Comparison of ENCODE assay signal across 22 mouse cellular contexts in genomic region chr15:78807141-78807540, GRCm38 (mm10). TPM values are rescaled to one million over a fixed set of nuclear protein-coding genes. Genes with fewer than 3 reads are reported as not detected.
DNase-seq lines count a peak whose midpoint lies in the region; ATAC-seq and TF ChIP-seq lines count a peak whose summit lies in the region.
"Had no signal": no experiment of that assay in that cellular context is flagged by ENCODE, and none has a peak within 500 bp of the region (broad histone marks: within the 10 kb centered on the region; RNA-seq: fewer than 3 reads in every experiment).

No protein-coding gene starts in this region.

- TF ChIP-seq EP300 in stomach, postnatal 0 days (optimal IDR thresholded peaks at IDR 0.05), result no peak

- no peak for DNase-seq in hindbrain, embryonic 10.5 days (ENCODE audit: low spot score)
- DNase-seq in urinary bladder, postnatal 14 days (ENCODE audit: low spot score), result peak; percentile 51
- DNase-seq in urinary bladder, postnatal 36 days (ENCODE audit: low spot score in 2 of 2), result no peak
- DNase-seq in adrenal gland, postnatal 14 days, result peak; percentile 61
- peak; percentile 54 for DNase-seq in stomach, postnatal 0 days (ENCODE audit: low spot score)
- no peak for DNase-seq in adipocyte (ENCODE audit: low spot score)
- no peak for DNase-seq in testis, postnatal 10 days (ENCODE audit: low spot score)
- DNase-seq: gastrocnemius, adult 2 months; liver; lung, postnatal 36 days; thymus, adult 18-20 months had no signal

- TF ChIP-seq CTCF in stomach, postnatal 0 days (IDR thresholded peaks at IDR 0.05; ENCODE audit: low read depth), result no peak

- no peak overlapping the region for H3K4me3 ChIP-seq in hindbrain, embryonic 10.5 days
- no peak overlapping the region for H3K4me3 ChIP-seq in hindbrain, embryonic 16.5 days (ENCODE audit: low read length)
- H3K4me3 ChIP-seq in stomach, postnatal 0 days (ENCODE audit: low read depth, low read length), result no peak overlapping the region
- H3K4me3 ChIP-seq: gastrocnemius, adult 2 months; neural tube, embryonic 15.5 days had no signal

- no peaks in the 10 kb centered on the region for H3K9me3 ChIP-seq in hindbrain, embryonic 10.5 days
- no peaks in the 10 kb centered on the region for H3K9me3 ChIP-seq in hindbrain, embryonic 16.5 days (ENCODE audit: control insufficient read depth, low read length)
- no peaks in the 10 kb centered on the region for H3K9me3 ChIP-seq in stomach, postnatal 0 days (ENCODE audit: control insufficient read depth, low read length)
- H3K9me3 ChIP-seq: neural tube, embryonic 15.5 days had no signal

- H3K4me1 ChIP-seq in hindbrain, embryonic 10.5 days (replicated peaks), result peaks cover 33% of the 10 kb centered on the region
- H3K4me1 ChIP-seq in hindbrain, embryonic 16.5 days (ENCODE audit: control insufficient read depth, insufficient read depth, low read depth, low read length), result peaks cover 10% of the 10 kb centered on the region
- peaks cover 3% of the 10 kb centered on the region; the same call in 1 of the 2 replicates for H3K4me1 ChIP-seq in stomach, postnatal 0 days (replicated peaks; ENCODE audit: control insufficient read depth, insufficient read depth)

- H3K36me3 ChIP-seq in hindbrain, embryonic 10.5 days, result no peaks in the 10 kb centered on the region
- no peaks in the 10 kb centered on the region for H3K36me3 ChIP-seq in hindbrain, embryonic 16.5 days (ENCODE audit: control insufficient read depth, insufficient read depth, low read length)
- no peaks in the 10 kb centered on the region for H3K36me3 ChIP-seq in stomach, postnatal 0 days (ENCODE audit: control insufficient read depth, insufficient read depth, low read length)
- H3K36me3 ChIP-seq: neural tube, embryonic 15.5 days had no signal

- 83% methylated on average over 3 of the region's 3 CpGs for WGBS in hindbrain, embryonic 10.5 days
- 75% methylated on average over 3 of the region's 3 CpGs for WGBS in hindbrain, embryonic 16.5 days
- 63% methylated on average over 3 of the region's 3 CpGs for WGBS in stomach, postnatal 0 days

- H3K9ac ChIP-seq in hindbrain, embryonic 16.5 days (ENCODE audit: low read depth, low read length), result no peak overlapping the region
- no peak overlapping the region for H3K9ac ChIP-seq in stomach, postnatal 0 days (ENCODE audit: low read length)
- H3K9ac ChIP-seq: neural tube, embryonic 15.5 days had no signal

- H3K27me3 ChIP-seq in hindbrain, embryonic 10.5 days (ENCODE audit: insufficient read depth, poor library complexity, severe bottlenecking), result peaks cover 53% of the 10 kb centered on the region
- H3K27me3 ChIP-seq in hindbrain, embryonic 16.5 days (replicated peaks; ENCODE audit: control insufficient read depth, insufficient read depth, low read length), result peaks cover 4% of the 10 kb centered on the region
- H3K27me3 ChIP-seq in stomach, postnatal 0 days (ENCODE audit: control insufficient read depth, insufficient read depth, low read length), result no peaks in the 10 kb centered on the region

- no peak overlapping the region for H3K4me2 ChIP-seq in hindbrain, embryonic 16.5 days (ENCODE audit: low read length)
- H3K4me2 ChIP-seq in stomach, postnatal 0 days (replicated peaks; ENCODE audit: low read depth), result no peak overlapping the region
- H3K4me2 ChIP-seq: midbrain, embryonic 11.5 days; neural tube, embryonic 15.5 days had no signal

- 0 out of 2 replicates have a peak overlapping the region, but pooled peaks have one; percentile 4 for H3K27ac ChIP-seq in hindbrain, embryonic 10.5 days
- H3K27ac ChIP-seq in hindbrain, embryonic 16.5 days (ENCODE audit: low read depth, low read length), result no peak overlapping the region
- H3K27ac ChIP-seq in stomach, postnatal 0 days (replicated peaks), result no peak overlapping the region
- H3K27ac ChIP-seq: gastrocnemius, adult 2 months; neural tube, embryonic 15.5 days had no signal

- no peak for ATAC-seq in hindbrain, embryonic 16.5 days
- peak; percentile 11 for ATAC-seq in stomach, postnatal 0 days (ENCODE audit: low FRiP score, low TSS enrichment)
- ATAC-seq: activated CD4-positive, CD25-positive, alpha-beta regulatory T cell, adult 4 months; CD4-positive, CD25-positive, alpha-beta regulatory T cell, adult 4 months had no signal

RNA-seq across cellular contexts. Expression of gene Card10, which starts 4.3 kb away (rescaled TPM):
- 4.3 and 4.5 TPM in 2 replicates for polyA plus RNA-seq in hindbrain, embryonic 10.5 days (2016; fragmentation: Nextera tagmentation; extraction: Ambion mirVana)
- 2.5 and 2.8 TPM in 2 replicates for polyA plus RNA-seq in hindbrain, embryonic 16.5 days (2015; fragmentation: Nextera tagmentation; extraction: Ambion mirVana)
- total RNA-seq in adrenal gland, postnatal 14 days (2021), result 10.6 and 12.7 TPM in 2 replicates
- polyA plus RNA-seq in stomach, postnatal 0 days (2015; fragmentation: Nextera tagmentation; extraction: Ambion mirVana), result 2.4 and 2.8 TPM in 2 replicates
- total RNA-seq: hematopoietic stem cell, adult 5-6 weeks had no signal
- polyA plus RNA-seq: activated CD4-positive, CD25-positive, alpha-beta regulatory T cell, adult 4 months; CD4-positive, CD25-positive, alpha-beta regulatory T cell, adult 4 months had no signal

RNA-seq across cellular contexts. Expression of gene Mfng, which starts 33.9 kb away (rescaled TPM):
- 71.6 and 79.0 TPM in 2 replicates for polyA plus RNA-seq in hindbrain, embryonic 10.5 days (2016; fragmentation: Nextera tagmentation; extraction: Ambion mirVana)
- polyA plus RNA-seq in hindbrain, embryonic 16.5 days (2015; fragmentation: Nextera tagmentation; extraction: Ambion mirVana), result 19.7 and 20.1 TPM in 2 replicates
- total RNA-seq in adrenal gland, postnatal 14 days (2021), result 13.1 and 19.8 TPM in 2 replicates
- polyA plus RNA-seq in stomach, postnatal 0 days (2015; fragmentation: Nextera tagmentation; extraction: Ambion mirVana), result 5.6 and 7.2 TPM in 2 replicates

RNA-seq across cellular contexts. Expression of gene Cdc42ep1, which starts 35.3 kb away (rescaled TPM):
- 19.2 and 19.4 TPM in 2 replicates for polyA plus RNA-seq in hindbrain, embryonic 10.5 days (2016; fragmentation: Nextera tagmentation; extraction: Ambion mirVana)
- 15.9 and 17.5 TPM in 2 replicates for polyA plus RNA-seq in hindbrain, embryonic 16.5 days (2015; fragmentation: Nextera tagmentation; extraction: Ambion mirVana)
- total RNA-seq in adrenal gland, postnatal 14 days (2021), result 44.5 and 45.1 TPM in 2 replicates
- 37.7 and 45.4 TPM in 2 replicates for polyA plus RNA-seq in stomach, postnatal 0 days (2015; fragmentation: Nextera tagmentation; extraction: Ambion mirVana)
- total RNA-seq: hematopoietic stem cell, adult 5-6 weeks had no signal
- polyA plus RNA-seq: activated CD4-positive, CD25-positive, alpha-beta regulatory T cell, adult 4 months; CD4-positive, CD25-positive, alpha-beta regulatory T cell, adult 4 months had no signal

RNA-seq across cellular contexts. Expression of gene Lgals2, which starts 48.2 kb away (rescaled TPM):
- polyA plus RNA-seq in hindbrain, embryonic 10.5 days (2016; fragmentation: Nextera tagmentation; extraction: Ambion mirVana), result not detected in 2 replicates
- not detected in 2 replicates for polyA plus RNA-seq in hindbrain, embryonic 16.5 days (2015; fragmentation: Nextera tagmentation; extraction: Ambion mirVana)
- total RNA-seq in adrenal gland, postnatal 14 days (2021), result 0.85 TPM in 1 of 2 replicates, not detected in the other
- 39.4 and 39.5 TPM in 2 replicates for polyA plus RNA-seq in stomach, postnatal 0 days (2015; fragmentation: Nextera tagmentation; extraction: Ambion mirVana)
- total RNA-seq: gastrocnemius, adult 2 months; heart, adult 18-20 months; hematopoietic stem cell, adult 5-6 weeks; layer of hippocampus, adult 18-20 months; left cerebral cortex, postnatal 36 days had no signal
- polyA plus RNA-seq: activated CD4-positive, CD25-positive, alpha-beta regulatory T cell, adult 4 months; CD4-positive, CD25-positive, alpha-beta regulatory T cell, adult 4 months; embryonic facial prominence, embryonic 11.5 days; heart, embryonic 14.5 days; midbrain, embryonic 11.5 days; neural tube, embryonic 15.5 days had no signal

Comparison
In these comparisons a context has a peak if more than half of its experiments do, and no peak if none do; other contexts are left out.
1. DNase-seq: peak in urinary bladder, postnatal 14 days (single experiment), adrenal gland, postnatal 14 days (single experiment) and stomach, postnatal 0 days (single experiment); none in hindbrain, embryonic 10.5 days (single experiment), urinary bladder, postnatal 36 days (0 of 2), adipocyte (single experiment) and testis, postnatal 10 days (single experiment).